Mouse (Mus musculus) cerebellum, adult 11 months (tissue): Measurements from ENCODE around the gene Tbc1d7.

Experiments
- DNase-seq: peaks from one replicate; pipeline ENCODE4 v3.0.0; 2022

The Tbc1d7 gene

DNA sequence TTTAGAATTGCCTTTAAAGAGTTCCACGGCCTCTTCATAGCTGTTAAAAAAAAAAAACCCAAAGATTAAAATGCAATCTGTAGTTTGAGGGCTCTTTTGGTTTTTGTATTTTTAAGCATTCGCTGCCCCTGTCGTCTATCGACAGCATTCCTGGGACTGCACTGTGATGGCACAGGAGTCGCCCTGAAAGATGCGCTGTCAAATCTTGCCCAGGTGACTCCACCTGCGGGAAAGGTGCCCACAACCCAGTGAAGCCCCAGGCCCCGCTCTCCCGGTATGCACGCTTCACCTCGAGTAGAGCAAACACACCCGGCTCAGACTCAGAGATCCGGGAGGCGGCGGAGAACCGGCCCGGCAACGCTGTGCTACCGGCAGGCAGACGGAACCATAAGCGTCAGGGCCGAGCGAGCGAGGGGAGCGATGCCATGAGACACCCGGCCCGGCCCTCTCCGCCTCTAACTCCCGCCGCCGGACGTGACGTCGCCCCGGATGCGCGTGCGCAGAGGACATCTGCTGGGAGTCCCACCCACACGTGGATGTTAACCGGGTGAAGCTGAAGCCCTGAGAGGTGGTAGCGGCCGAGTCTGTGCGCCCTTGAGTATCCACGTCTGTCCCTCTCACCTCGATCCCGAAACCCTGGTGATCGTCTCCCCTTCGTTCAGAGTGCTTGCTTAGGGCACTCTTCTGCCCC lies at the start of gene Tbc1d7:
Tbc1d7 (minus strand) TSS at position 482 of the 691 bp plus-strand sequence.
- DNase-seq = peak; percentile 98

DNA sequence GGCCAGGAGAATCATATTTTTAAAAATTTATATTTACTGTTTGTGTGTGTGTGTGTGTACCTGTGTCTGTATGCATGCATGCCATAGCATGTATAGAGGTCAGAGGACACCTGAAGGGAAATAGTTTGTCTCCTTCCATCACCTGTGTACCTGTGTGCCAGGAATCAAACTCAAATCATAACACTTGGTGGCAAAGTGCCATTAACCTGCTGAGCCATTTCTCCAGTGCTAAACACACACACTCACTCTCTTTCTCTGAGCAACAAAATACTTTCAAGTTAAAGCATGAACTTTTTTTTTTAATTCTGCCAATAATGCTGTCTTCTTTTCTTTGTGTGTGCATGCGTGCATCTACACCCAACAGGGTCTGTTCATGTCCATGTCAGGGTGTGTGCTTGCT lies 49.3 kb upstream of the Tbc1d7 start:
- DNase-seq = no peak

DNA sequence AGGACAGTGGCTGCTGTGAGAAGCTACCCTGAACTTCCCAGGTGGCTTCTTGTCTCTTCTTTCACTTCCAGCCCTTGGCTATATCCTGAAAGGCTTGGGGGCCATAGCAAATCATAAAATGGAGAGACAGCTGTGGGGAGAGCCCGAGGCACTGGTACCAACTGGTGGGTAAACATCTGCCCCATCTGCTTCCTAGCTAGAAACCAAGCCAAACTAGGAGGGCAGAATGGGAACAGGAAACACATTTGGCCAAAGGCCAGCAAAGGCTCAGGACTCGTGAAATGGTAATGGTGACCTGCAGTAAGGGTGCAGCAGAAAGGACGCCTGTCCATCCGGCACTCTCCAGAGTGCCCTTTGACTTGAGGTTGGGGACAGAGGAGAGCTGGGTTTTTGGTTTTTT lies 47.5 kb upstream of the Tbc1d7 start:
- DNase-seq = no peak

- DNase-seq = no peak
Observed at GRCm38 (mm10) chr13:43218284-43218683, 47.0 kb upstream of the Tbc1d7 start.

- DNase-seq = no peak
Observed at GRCm38 (mm10) chr13:43217686-43218085, 46.4 kb upstream of the Tbc1d7 start.

GRCm38 (mm10) chr13:43217059-43217458 lies 45.8 kb upstream of the Tbc1d7 start:
- DNase-seq = no peak

- DNase-seq = no peak
Observed at GRCm38 (mm10) chr13:43215994-43216706, 44.8 kb upstream of the Tbc1d7 start.

DNA sequence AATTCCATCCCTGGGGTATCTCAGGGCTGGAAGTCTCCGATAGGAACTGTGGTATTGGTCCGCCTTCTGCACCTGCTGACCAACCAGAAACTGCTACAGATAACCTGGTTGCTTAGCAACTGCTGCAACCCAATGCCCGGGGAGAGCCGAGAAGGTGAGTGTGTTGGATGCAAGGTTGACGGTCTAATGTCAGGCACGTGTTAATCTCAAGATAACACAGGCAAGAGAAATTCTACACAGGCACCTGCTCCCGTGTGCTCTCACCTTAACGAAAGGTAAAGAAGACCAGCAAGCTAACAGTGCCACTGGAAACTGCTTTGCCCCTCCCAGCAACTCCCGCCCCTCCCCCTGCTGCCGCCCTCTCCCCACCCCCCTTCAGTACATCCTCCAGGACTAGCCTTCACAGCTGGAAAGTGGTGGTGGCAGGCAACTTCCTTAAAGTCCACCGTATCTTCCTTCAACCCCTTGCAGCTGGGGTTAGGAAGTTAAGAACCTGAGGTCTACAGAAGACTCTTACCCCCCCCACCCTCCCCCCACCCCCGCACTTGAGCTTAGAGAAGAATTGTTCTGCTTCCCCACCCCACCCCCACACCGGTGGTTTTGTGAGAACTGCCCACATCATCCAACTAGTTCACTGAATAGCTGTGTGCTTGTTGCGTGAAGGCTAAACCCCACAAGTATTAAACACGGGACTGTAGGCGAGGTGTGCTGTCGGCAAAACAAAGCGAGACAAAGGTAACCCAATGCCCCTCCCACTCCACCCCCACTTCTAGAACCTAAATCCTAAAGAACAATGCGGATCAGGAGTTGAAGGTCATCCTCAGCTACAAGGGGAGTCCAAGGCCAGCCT lies 44.1 kb upstream of the Tbc1d7 start:
- DNase-seq = no peak

DNA sequence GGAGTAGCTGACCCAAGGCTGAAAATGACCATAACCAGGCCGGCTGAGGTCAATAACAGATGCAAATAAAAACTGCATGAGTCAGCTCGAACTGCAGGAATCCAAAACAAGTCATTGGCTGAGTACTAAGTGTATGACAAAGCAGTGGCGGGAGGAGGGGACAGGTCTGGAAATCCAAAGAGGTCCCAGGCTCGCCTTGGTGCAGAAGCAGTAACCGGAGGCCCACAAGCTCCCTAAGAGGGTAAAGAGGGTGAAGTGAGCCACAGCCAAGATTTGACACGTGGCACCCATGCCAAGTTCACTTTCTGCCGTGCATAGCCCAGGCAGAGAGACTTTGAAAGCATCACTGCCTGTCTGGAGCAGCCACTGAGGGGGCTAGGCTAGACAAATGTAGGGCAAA lies 41.0 kb upstream of the Tbc1d7 start:
- no peak for DNase-seq

DNA sequence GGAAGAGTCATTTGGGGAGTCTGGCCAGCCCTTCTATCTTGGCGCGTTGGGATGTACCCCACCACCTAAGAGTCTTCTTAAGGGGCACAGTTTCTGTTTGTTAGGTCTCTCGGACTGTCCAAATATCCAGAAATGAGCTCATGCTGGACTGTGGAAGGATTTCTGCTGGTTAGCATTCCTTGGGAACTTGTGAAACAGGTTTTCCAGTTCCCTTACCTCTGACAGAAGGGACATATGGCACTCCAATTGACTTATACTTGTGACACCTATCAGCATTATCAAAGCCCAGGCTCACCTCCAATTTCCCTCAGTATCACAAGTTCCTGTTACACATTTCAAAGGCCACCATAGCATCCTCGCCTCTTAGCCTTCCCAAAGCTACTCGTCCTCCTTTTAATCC lies 39.7 kb upstream of the Tbc1d7 start:
- no peak for DNase-seq

- DNase-seq = no peak
Observed at GRCm38 (mm10) chr13:43209560-43209959, 38.3 kb upstream of the Tbc1d7 start.

GRCm38 (mm10) chr13:43208914-43209439 lies 37.7 kb upstream of the Tbc1d7 start:
- DNase-seq = no peak

GRCm38 (mm10) chr13:43206118-43206683 lies 34.9 kb upstream of the Tbc1d7 start:
- no peak for DNase-seq

DNA sequence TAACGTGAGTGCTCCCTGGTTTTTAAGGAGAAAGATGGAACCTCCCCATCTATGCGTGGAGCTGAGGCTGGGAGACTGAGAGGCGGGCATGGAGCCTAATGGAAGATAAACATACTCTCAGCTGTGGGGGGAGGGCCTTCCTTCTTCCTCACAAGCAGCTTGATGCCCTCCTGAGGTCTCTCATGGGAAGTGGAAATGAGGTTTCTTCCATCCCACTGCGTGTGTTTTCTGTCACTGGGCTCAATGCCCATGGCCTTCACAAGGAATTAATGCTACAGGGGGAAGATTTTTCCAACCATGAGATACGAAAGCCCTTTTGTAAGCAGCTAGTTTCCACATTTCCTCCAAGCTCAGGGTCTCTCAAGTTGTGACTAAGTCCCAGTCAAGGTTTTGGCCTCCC lies 32.3 kb upstream of the Tbc1d7 start:
- DNase-seq = no peak

GRCm38 (mm10) chr13:43203234-43203633 lies 31.9 kb upstream of the Tbc1d7 start:
- no peak for DNase-seq

GRCm38 (mm10) chr13:43202351-43202750 lies 31.1 kb upstream of the Tbc1d7 start:
- no peak for DNase-seq

DNA sequence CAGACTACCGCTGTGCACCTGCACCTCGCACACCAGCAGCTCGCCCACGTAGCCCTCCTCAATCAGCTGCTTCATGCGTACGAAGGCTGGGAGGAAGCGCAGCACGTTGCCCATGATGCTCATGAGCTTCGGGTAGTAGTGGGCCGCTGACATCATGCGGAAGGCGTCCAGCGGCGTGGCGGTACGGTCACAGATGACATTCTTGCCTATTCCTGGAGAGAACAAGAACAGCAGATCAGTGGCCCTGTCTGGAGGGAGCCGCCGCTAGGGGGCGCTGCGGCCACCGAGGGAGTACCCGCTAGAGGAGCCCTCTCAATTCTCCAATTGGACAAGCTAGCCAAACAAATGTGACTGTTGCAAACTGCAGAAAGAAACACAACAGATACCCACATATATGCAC lies 29.7 kb upstream of the Tbc1d7 start:
- no peak for DNase-seq

- DNase-seq = no peak
Observed at GRCm38 (mm10) chr13:43200473-43200872, 29.2 kb upstream of the Tbc1d7 start.

GRCm38 (mm10) chr13:43199749-43200148 lies 28.4 kb upstream of the Tbc1d7 start:
- no peak for DNase-seq

DNA sequence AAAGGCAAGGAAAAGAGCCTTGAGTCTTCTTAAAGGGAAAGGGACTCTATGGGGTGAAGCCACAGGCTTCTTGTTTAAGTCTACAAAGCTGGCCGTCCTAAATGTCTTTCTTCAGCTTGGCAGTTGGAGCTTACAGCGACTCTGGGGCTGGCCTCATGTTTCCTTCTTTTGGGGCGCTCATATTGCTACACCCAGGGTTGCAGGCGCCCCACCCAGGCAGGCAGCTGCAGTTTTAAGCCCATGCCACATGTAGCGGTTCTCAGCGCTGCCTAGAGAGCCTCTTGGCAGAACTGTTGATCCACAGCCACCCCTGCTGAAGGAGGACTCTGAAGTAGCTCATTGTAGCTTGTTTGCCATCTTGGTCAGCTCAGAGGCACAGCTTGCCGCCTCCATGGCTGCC lies 28.0 kb upstream of the Tbc1d7 start:
- no peak for DNase-seq

- no peak for DNase-seq
Observed at GRCm38 (mm10) chr13:43197187-43197586, 25.9 kb upstream of the Tbc1d7 start.

- no peak for DNase-seq
Observed at GRCm38 (mm10) chr13:43196000-43196399, 24.7 kb upstream of the Tbc1d7 start.

- no peak for DNase-seq
Observed at GRCm38 (mm10) chr13:43193932-43194331, 22.6 kb upstream of the Tbc1d7 start.
